Mouse (Mus musculus): ENCODE results near the gene St5.

St5 gene

GRCm38 (mm10) chr7:109613051-109613450 lies 90.4 kb downstream of the St5 start:
- DNase-seq (ENCODE audit: extremely low spot score, low read depth, low spot score): no peak

GRCm38 (mm10) chr7:109612531-109612930 lies 90.9 kb downstream of the St5 start:
- DNase-seq (ENCODE audit: extremely low spot score, low read depth, low spot score): no peak

DNA sequence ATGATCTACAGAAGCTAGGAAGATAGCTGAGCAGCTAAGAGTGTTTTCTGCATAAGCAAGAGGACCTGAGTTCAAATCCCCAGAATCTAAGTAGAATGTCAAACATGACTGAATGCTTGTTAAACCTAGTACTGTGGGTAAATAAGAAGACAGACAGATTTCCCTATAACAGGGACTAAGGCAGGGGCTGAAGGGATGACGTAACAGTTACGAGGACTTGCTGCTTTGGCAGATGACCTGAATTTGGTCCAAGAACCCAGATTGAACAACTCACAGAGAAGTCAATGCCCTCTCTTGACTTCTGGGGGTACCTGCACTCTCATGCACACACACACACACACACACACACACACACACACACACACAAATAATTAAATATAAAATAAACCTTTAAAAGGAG lies 93.1 kb downstream of the St5 start:
- no peak for DNase-seq (ENCODE audit: extremely low spot score, low read depth, low spot score)

- no peak for DNase-seq (ENCODE audit: extremely low spot score, low read depth, low spot score)
Observed at GRCm38 (mm10) chr7:109609565-109610345, 93.7 kb downstream of the St5 start.

GRCm38 (mm10) chr7:109608831-109609230 lies 94.6 kb downstream of the St5 start:
- DNase-seq (ENCODE audit: extremely low spot score, low read depth, low spot score): no peak

- DNase-seq (ENCODE audit: extremely low spot score, low read depth, low spot score): no peak
Observed at GRCm38 (mm10) chr7:109606994-109607610, 96.3 kb downstream of the St5 start.

DNA sequence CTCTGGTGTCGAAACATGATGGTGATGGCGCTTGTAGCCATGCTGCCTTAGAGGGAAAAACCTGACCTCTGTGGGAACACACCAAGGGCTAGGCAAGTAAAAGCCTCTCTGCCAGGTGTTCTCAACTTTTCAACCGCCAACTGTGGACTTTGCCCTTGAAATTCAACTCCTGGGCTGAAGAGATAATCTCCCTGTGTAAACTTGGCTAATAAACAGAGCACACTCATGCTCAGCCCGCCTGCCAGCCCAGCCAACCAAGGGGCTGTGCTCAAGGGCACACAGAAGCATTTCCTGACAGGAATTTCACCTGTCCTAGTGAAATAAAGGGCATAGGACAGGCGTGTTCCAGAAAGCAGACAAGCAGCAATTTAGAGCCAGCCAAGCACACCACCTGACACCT lies 100.8 kb downstream of the St5 start:
- DNase-seq (ENCODE audit: extremely low spot score, low read depth, low spot score): no peak

- no peak for DNase-seq (ENCODE audit: extremely low spot score, low read depth, low spot score)
Observed at GRCm38 (mm10) chr7:109602022-109602421, 101.4 kb downstream of the St5 start.

DNA sequence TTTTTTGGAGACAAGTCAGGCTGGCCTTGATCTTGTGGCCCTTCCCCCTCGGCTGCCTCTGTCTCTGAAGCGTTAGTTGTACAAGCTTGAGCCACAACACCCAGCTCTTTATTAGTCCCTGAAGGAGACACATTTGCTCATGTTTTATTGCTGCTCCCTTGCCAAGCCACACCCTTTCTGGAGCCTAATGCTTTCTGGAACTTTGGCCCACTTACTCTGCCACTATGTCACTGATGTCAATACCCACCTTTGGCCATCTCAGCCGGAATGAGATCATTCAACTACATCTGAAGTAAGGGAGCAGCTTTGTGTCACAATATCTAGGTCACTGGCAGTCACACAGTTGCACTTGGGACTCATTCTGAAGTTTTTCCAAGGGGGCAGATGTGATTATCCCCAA lies 102.7 kb downstream of the St5 start:
- DNase-seq (ENCODE audit: extremely low spot score, low read depth, low spot score): no peak

DNA sequence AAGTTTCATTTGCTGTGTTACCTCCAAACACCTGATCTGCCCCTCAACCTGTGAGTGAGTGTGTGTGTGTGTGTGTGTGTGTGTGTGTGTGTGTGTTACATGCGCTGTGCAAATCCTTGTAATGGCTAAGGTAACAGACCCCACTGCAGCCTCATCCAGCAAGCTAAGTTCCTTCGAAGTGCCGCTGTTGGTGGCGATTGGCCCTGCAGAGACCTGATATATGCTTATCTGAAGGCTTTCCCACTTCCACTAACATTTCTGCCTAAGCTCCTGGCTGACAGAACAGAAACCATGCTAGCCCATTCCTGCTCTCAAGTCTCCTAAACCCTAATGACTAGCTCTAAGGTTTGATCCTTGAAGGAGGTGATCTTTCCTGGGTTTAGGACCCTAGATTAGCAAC lies 103.4 kb downstream of the St5 start:
- DNase-seq (ENCODE audit: extremely low spot score, low read depth, low spot score): no peak

DNA sequence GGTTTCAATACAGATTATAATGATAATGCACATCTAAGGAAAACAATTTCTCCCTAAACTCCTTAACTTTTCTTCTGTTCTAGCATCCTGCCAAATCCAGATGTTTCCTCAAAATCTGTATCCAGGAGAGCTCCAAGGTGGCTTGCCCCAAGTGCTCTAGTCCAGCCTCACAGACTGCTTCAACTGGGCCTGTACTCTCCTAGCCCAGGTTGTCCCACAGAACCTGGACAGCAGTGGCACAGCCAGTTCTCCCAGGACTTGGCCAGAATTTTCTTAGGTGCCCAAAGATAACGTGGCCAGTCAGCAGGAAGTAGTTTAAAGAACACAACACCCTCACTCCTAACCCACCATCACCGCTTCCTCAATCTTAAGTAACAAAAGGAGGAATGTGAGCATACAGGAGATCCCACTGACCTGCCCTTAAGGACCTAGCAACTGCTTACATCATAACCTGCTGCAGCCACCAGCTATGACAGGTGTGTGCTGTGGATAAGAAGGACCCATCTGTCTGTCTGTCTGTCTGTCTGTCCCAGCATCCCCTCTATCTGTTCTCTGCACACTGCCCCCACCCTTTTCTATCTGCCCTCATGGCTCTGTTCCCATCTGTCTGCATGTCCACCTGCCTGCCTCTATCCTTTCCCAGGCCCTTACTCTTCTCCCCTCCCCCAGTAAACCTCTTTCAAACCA lies 108.4 kb downstream of the St5 start:
- no peak for DNase-seq (ENCODE audit: extremely low spot score, low read depth, low spot score)

- DNase-seq (ENCODE audit: extremely low spot score, low read depth, low spot score): no peak
Observed at GRCm38 (mm10) chr7:109593992-109594391, 109.4 kb downstream of the St5 start.

- no peak for DNase-seq (ENCODE audit: extremely low spot score, low read depth, low spot score)
Observed at GRCm38 (mm10) chr7:109592184-109592583, 111.2 kb downstream of the St5 start.

- DNase-seq (ENCODE audit: extremely low spot score, low read depth, low spot score): no peak
Observed at GRCm38 (mm10) chr7:109590576-109590975, 112.8 kb downstream of the St5 start.

DNA sequence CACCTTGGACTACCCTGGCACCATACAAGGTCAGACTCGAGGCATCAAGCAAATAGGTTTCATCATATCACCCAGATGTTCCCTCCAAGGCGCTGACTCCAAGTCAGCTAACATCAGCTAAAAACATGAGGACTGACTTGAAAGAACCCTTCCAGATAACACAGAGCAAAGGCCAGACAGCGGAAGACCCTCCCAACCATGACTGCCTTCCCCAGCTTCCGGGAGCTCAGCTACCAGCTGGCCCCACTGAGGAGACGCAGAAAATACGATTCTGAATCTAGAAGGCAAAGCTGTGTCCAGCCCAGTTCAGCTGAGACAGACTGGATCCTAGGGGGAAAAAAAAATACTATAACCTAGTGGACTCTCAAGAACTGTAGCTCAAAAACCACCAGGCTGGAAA lies 114.4 kb downstream of the St5 start:
- no peak for DNase-seq (ENCODE audit: extremely low spot score, low read depth, low spot score)

GRCm38 (mm10) chr7:109588145-109588544 lies 115.3 kb downstream of the St5 start:
- no peak for DNase-seq (ENCODE audit: extremely low spot score, low read depth, low spot score)

- DNase-seq (ENCODE audit: extremely low spot score, low read depth, low spot score): no peak
Observed at GRCm38 (mm10) chr7:109584467-109584866, 118.9 kb downstream of the St5 start.

DNA sequence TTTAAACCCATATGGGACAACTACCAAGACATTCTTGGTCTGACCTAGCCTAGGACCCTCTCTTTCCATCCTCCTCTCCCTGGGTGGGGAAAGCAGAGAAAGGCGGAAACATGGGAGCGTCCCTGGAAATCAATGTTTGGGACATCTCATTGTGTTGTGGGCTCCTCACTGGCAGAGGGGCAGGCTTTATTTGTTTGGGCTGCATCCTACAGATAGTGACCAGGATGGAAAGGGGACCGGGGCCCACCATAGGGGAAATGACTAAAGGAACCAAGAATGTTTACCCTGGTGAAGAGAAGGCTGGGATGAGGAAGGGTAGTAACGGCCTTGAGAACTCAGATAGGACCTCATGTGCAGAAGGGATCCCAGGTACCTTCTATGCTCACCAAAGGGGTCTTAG lies 122.9 kb downstream of the St5 start:
- no peak for DNase-seq (ENCODE audit: extremely low spot score, low read depth, low spot score)

DNA sequence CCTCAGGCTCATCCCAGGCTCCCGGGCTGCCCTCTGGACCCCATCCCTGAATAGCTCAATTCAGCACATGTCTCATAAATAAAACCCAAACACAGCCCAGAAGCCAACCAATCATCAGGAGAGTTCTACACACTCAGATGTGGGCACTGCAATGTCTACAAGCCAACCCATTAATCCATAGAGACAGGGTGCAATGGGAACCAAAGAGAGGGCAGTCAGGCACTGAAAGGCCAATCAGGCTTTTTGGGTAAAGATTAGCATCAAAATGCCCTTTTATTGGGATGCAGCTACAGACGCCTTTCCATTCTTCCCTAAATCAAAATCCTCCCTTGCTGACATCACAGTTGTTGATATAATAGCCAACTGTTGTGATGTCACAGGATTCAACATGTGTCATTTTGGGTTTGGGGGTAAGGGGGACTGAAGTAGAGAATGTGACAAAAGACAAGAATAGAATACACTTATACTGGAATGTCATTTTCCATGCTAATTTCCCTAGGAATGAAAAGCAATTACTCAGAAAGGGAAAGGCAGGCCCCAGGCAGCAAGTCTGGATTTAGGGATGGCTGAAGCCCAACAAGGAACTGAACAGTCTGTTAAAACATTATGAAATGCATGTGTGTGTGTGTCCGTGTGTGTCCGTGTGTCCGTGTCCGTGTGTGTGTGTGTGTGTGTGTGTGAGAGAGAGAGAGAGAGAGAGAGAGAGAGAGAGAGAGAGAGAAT lies 123.7 kb downstream of the St5 start:
- DNase-seq (ENCODE audit: extremely low spot score, low read depth, low spot score): no peak

GRCm38 (mm10) chr7:109578880-109579584 lies 124.4 kb downstream of the St5 start:
- no peak for DNase-seq (ENCODE audit: extremely low spot score, low read depth, low spot score)

Measured in hindlimb bud, embryonic 11.5 days (tissue).